Mouse (Mus musculus) limb, embryonic 11.5 days (tissue): Measurements from ENCODE around the gene Zfp709. TPM values are rescaled to one million over a fixed set of nuclear protein-coding genes. Genes with fewer than 3 reads are reported as not detected.
"Not testable (repeated sequence)": the region's sequence is repeated elsewhere in the genome, so short reads cannot be mapped to it uniquely, and the experiment has no call there.

Source experiments
- ATAC-seq: fragments of 200-750 bp; cut with Nextera tagmentation; 2 replicates; pipeline ENCODE4 v1.8.0; 2017; ENCODE audit warnings: low read depth; ENCODE audit not compliant: insufficient number of reproducible peaks, low FRiP score, low TSS enrichment
- DNase-seq: peaks from one replicate; pipeline ENCODE4 v3.0.0-alpha.2; 2015; ENCODE audit warnings: low spot score
- H3K27ac ChIP-seq: fragments of 300-500 bp; sonication (generic); replicated peaks from 2 replicates; pipeline ENCODE4 v1.5.1; 2014; ENCODE audit warnings: low read depth, mild to moderate bottlenecking, low read length
- H3K27me3 ChIP-seq: fragments of 300-500 bp; sonication (generic); 2 replicates; pipeline ENCODE4 v1.6.1; 2014; ENCODE audit warnings: mild to moderate bottlenecking, low read length, mixed read lengths; ENCODE audit not compliant: control insufficient read depth, insufficient read depth
- H3K36me3 ChIP-seq: fragments of 300-500 bp; sonication (generic); 2 replicates; pipeline ENCODE4 v1.6.1; 2014; ENCODE audit warnings: mild to moderate bottlenecking, low read length, moderate library complexity, mixed read lengths; ENCODE audit not compliant: control insufficient read depth, insufficient read depth
- H3K4me1 ChIP-seq: fragments of 300-500 bp; sonication (generic); 2 replicates; pipeline ENCODE4 v1.6.1; 2014; ENCODE audit warnings: low read length, mixed read lengths; ENCODE audit not compliant: control insufficient read depth, insufficient read depth
- H3K4me2 ChIP-seq: fragments of 300-500 bp; sonication (generic); 2 replicates; pipeline ENCODE4 v1.6.1; 2014; ENCODE audit warnings: low read depth, mild to moderate bottlenecking, moderate library complexity; ENCODE audit not compliant: severe bottlenecking
- H3K4me3 ChIP-seq: fragments of 300-500 bp; sonication (generic); 2 replicates; pipeline ENCODE4 v1.5.1; 2014; ENCODE audit warnings: low read depth, low read length
- H3K9ac ChIP-seq: fragments of 300-500 bp; sonication (generic); 2 replicates; pipeline ENCODE4 v1.6.1; 2014; ENCODE audit warnings: mild to moderate bottlenecking, low read length
- H3K9me3 ChIP-seq: fragments of 300-500 bp; sonication (generic); 2 replicates; pipeline ENCODE4 v1.6.1; 2016; ENCODE audit warnings: low read length; ENCODE audit not compliant: control insufficient read depth
- WGBS: fragments of 180-500 bp; shearing (Covaris S2); extraction: QIAGEN DNeasy Blood & Tissue Kit; methylation state at CpG from one replicate; pipeline ENCODE4 v1.1.7; 2014; 5-methylcytosine and 5-hydroxymethylcytosine counted together
- polyA plus RNA-seq: library from polyadenylated mRNA; unstranded; fragments of >200 nt; fragmentation: Nextera tagmentation; extraction: Ambion mirVana; gene quantifications from 2 replicates; pipeline ENCODE4 v1.2.1, GENCODE M21; 2014

The Zfp709 gene
- polyA plus RNA-seq, 1 experiment from 2014 or later, result 4.5 TPM

GRCm38 (mm10) chr8:71908309-71909261 is 26.8 kb downstream of the Zfp709 start, which contains the start of the genes Zfp882 and Zfp617:
Zfp882 (plus strand) TSS chr8:71908608.
Zfp617 (plus strand) TSS chr8:71908635.
- DNase-seq, result peak; percentile 89
- H3K4me2 ChIP-seq, result peak within 1 kb of the TSS; percentile 45
- peak within 1 kb of the TSS; percentile 93 for H3K27ac ChIP-seq
- H3K4me3 ChIP-seq, result peak within 1 kb of the TSS; percentile 66
- no peaks in the 10 kb centered on the region for H3K27me3 ChIP-seq
- peak within 1 kb of the TSS; percentile 95 for H3K9ac ChIP-seq
- no peaks in the 10 kb centered on the region for H3K36me3 ChIP-seq
- H3K9me3 ChIP-seq, result no peaks in the 10 kb centered on the region
- 8% methylated on average over 47 of the region's 47 CpGs for WGBS
- peak; percentile 92 for ATAC-seq
- H3K4me1 ChIP-seq, result no peaks in the 10 kb centered on the region

GRCm38 (mm10) chr8:71912286-71912685 is 30.5 kb downstream of the Zfp709 start:
- no peak for ATAC-seq
- DNase-seq, result no peak
- Histone ChIP-seq H3K27ac (no peak overlapping the region), H3K4me2 (no peak overlapping the region), H3K4me3 (no peak overlapping the region), H3K9ac (no peak overlapping the region), H3K36me3 (peaks cover 4% of the 10 kb centered on the region; the same call in 1 of the 2 replicates), H3K9me3 (no peaks in the 10 kb centered on the region), H3K4me1 (no peaks in the 10 kb centered on the region), H3K27me3 (no peaks in the 10 kb centered on the region)
- WGBS, result 87% methylated on average over 2 of the region's 2 CpGs

- no peaks in the 10 kb centered on the region; the same call in 1 of the 2 replicates for H3K4me1 ChIP-seq
- H3K4me2 ChIP-seq, result peak overlapping the region; percentile 52
- no peaks in the 10 kb centered on the region for H3K9me3 ChIP-seq
- H3K36me3 ChIP-seq, result no peaks in the 10 kb centered on the region
- peak overlapping the region; percentile 90 for H3K9ac ChIP-seq
- peak overlapping the region; percentile 76 for H3K4me3 ChIP-seq
- H3K27me3 ChIP-seq, result no peaks in the 10 kb centered on the region
- DNase-seq (peak; percentile 94), ATAC-seq (peak; percentile 99)
- H3K27ac ChIP-seq, result peak overlapping the region; percentile 97
- WGBS, result under 1% methylated on average over 57 of the region's 57 CpGs
These were observed 41.0 kb downstream of the Zfp709 start for GRCm38 (mm10) chr8:71922567-71923401.

- H3K27me3 ChIP-seq, result no peaks in the 10 kb centered on the region
- H3K4me3 ChIP-seq, result no peak overlapping the region
- no peaks in the 10 kb centered on the region; the same call in 1 of the 2 replicates for H3K4me1 ChIP-seq
- no peak overlapping the region for H3K27ac ChIP-seq
- no peaks in the 10 kb centered on the region; the same call in 1 of the 2 replicates for H3K9me3 ChIP-seq
- H3K4me2 ChIP-seq, result no peak overlapping the region
- ATAC-seq, result no peak
- DNase-seq, result no peak
- WGBS, result 95% methylated on average over 5 of the region's 5 CpGs
- peaks cover 12% of the 10 kb centered on the region for H3K36me3 ChIP-seq
- H3K9ac ChIP-seq, result no peak overlapping the region
These were observed 44.0 kb downstream of the Zfp709 start for GRCm38 (mm10) chr8:71925791-71926190.

GRCm38 (mm10) chr8:71926551-71926950 is 44.7 kb downstream of the Zfp709 start:
- ATAC-seq (no peak), DNase-seq (no peak)
- no peaks in the 10 kb centered on the region for H3K27me3 ChIP-seq
- H3K4me1 ChIP-seq, result no peaks in the 10 kb centered on the region; the same call in 1 of the 2 replicates
- peaks cover 16% of the 10 kb centered on the region for H3K36me3 ChIP-seq
- no peak overlapping the region for H3K27ac ChIP-seq
- no peak overlapping the region for H3K4me2 ChIP-seq
- 93% methylated on average over 3 of the region's 3 CpGs for WGBS
- no peak overlapping the region for H3K4me3 ChIP-seq
- no peaks in the 10 kb centered on the region; the same call in 1 of the 2 replicates for H3K9me3 ChIP-seq
- H3K9ac ChIP-seq, result no peak overlapping the region

GRCm38 (mm10) chr8:71927779-71928178 is 46.0 kb downstream of the Zfp709 start:
- no peak for ATAC-seq
- Histone ChIP-seq H3K27ac (no peak overlapping the region), H3K4me2 (no peak overlapping the region), H3K27me3 (no peaks in the 10 kb centered on the region), H3K4me3 (no peak overlapping the region), H3K4me1 (no peaks in the 10 kb centered on the region; the same call in 1 of the 2 replicates), H3K9me3 (no peaks in the 10 kb centered on the region; the same call in 1 of the 2 replicates), H3K36me3 (peaks cover 17% of the 10 kb centered on the region), H3K9ac (no peak overlapping the region)
- DNase-seq, result no peak

GRCm38 (mm10) chr8:71938037-71938436 is 56.2 kb downstream of the Zfp709 start:
- not testable (repeated sequence) for H3K4me3 ChIP-seq, H3K9ac ChIP-seq, H3K9me3 ChIP-seq, H3K27ac ChIP-seq, ATAC-seq, H3K4me1 ChIP-seq, H3K4me2 ChIP-seq, H3K27me3 ChIP-seq, H3K36me3 ChIP-seq, DNase-seq
- 83% methylated on average over 2 of the region's 2 CpGs for WGBS
